Mouse (Mus musculus) spleen, adult 2 months (tissue): Measurements from ENCODE around the gene Prpf38b. TPM values are rescaled to one million over a fixed set of nuclear protein-coding genes. Genes with fewer than 3 reads are reported as not detected.
"Not testable (repeated sequence)": the region's sequence is repeated elsewhere in the genome, so short reads cannot be mapped to it uniquely, and the experiment has no call there.

ENCODE experiments used
- DNase-seq, 2 experiments: peaks; one replicate each; pipeline versions ENCODE4 v3.0.0 to v3.0.0-alpha.2; 2012 to 2021; ENCODE audit warnings: low spot score in 2 of 2, low read depth in 1 of 2
- H3K27ac ChIP-seq: fragments of 200-500 bp; 2 replicates; pipeline ENCODE4 v1.5.1; 2012; ENCODE audit warnings: low read length, inconsistent platforms; ENCODE audit not compliant: insufficient read depth
- H3K27me3 ChIP-seq: fragments of 200-500 bp; 2 replicates; pipeline ENCODE4 v1.6.1; 2012; ENCODE audit warnings: mild to moderate bottlenecking, moderate library complexity, low read length, inconsistent platforms; ENCODE audit not compliant: control insufficient read depth, insufficient read depth
- H3K36me3 ChIP-seq: fragments of 200-500 bp; 2 replicates; pipeline ENCODE4 v1.6.1; 2012; ENCODE audit warnings: mild to moderate bottlenecking, low read length, inconsistent platforms; ENCODE audit not compliant: control insufficient read depth, insufficient read depth
- H3K4me1 ChIP-seq: fragments of 200-500 bp; 2 replicates; pipeline ENCODE4 v1.6.1; 2011; ENCODE audit warnings: inconsistent platforms; ENCODE audit not compliant: control insufficient read depth, insufficient read depth, insufficient read length
- H3K4me3 ChIP-seq: fragments of 200-500 bp; 2 replicates; pipeline ENCODE4 v1.5.1; 2011; ENCODE audit warnings: mild to moderate bottlenecking, inconsistent platforms; ENCODE audit not compliant: insufficient read depth, insufficient read length; ENCODE audit errors: extremely low read depth
- CTCF ChIP-seq: fragments of 200-500 bp; IDR thresholded peaks from 2 replicates; pipeline ENCODE4 v1.5.1; 2011; ENCODE audit warnings: mild to moderate bottlenecking, inconsistent platforms; ENCODE audit not compliant: insufficient read depth, insufficient read length, insufficient replicate concordance; ENCODE audit errors: extremely low read depth
- POLR2A ChIP-seq: fragments of 200-500 bp; IDR thresholded peaks from 2 replicates; pipeline ENCODE4 v1.6.1; 2011; ENCODE audit warnings: low read depth, low read length, inconsistent platforms
- WGBS: fragments of 180-500 bp; shearing (Covaris S2); methylation state at CpG from one replicate; pipeline ENCODE4 v1.1.7; 2018; 5-methylcytosine and 5-hydroxymethylcytosine counted together
- polyA plus RNA-seq: library from polyadenylated mRNA; depleted of rRNA; stranded (reverse); fragments of >200 nt; gene quantifications from 2 replicates; pipeline ENCODE4 v1.2.3, GENCODE M21; 2012

Gene Prpf38b
- polyA plus RNA-seq, 1 experiment = 61.4 TPM

DNA sequence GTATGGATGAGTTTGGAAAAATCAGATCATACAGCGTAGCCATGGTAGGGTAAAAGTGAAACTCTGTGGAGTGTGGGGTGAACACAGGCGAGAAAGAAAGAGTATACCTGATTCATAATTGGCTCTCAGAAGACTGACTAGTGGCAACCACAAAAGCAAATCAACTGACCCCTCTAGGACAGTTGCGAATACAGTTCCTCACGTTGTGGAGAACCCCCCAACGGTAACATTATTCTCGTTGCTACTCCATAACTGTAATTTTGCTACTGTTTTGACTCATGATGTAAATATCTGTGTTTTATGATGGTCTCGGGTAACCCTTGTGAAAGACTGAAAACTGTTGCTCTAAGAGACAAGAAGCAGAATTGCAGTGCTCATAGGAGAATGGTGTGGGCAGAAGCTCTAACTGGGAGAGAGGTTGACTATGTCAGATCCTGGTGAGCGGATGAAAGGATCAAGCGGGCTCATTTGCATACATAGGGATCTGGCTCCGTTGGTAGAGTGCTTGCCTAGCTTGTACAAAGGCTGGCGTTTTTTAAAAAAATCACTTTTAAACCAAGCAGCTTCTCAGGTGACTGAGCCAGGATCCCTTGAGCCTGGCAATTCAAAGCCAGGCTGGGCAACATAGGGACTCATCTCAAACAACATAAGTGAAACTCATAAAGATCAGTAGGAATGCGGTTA lies 24.5 kb downstream of the Prpf38b start:
- no peak for DNase-seq
- Histone ChIP-seq H3K27ac (no peak overlapping the region), H3K27me3 (no peaks in the 10 kb centered on the region), H3K4me1 (peaks cover 27% of the 10 kb centered on the region; the same call in 1 of the 2 replicates), H3K36me3 (no peaks in the 10 kb centered on the region), H3K4me3 (no peak overlapping the region)
- no peak for TF ChIP-seq CTCF
- 77% methylated on average over 12 of the region's 12 CpGs for WGBS

DNA sequence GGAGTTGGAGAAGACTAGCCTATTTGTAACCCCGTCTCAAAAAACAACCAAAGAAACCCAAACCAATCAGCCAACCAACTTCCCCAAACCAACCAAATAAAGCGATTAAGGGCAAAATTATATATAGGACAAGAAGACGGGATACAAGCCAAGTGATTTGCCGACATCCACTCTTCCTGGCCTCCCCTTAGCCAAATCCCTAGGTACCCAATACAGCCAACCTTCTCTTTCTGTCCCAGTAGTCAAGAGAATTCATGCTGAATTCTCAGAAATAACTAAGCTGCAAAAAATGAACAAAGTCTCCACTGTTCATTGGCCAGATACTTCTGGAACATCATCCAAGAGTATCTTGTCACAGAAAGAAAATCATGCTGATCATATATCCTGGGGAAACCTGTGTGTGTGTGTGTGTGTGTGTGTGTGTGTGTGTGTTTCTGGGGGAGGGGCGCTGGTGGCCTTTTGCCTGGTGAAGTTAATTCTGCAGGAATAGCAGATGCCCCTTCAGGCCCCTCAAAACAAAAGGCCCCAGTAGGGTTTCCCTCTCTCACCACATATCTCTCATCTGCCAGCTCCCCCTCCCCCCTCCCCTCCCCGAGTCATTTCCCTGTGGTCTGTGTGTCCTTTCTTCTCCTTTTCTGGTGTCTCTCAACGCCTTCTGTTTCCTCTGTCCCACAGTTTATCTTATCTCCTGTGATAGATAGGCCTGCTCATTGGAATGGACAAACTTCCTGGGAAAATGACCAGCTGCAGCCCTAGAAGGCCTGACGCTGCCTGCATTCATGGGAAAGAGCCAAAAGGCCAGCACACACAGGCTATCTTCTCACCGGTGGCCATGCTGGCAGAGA lies 25.6 kb downstream of the Prpf38b start:
- peaks cover 32% of the 10 kb centered on the region; the same call in 1 of the 2 replicates for H3K4me1 ChIP-seq
- 30% methylated on average over 9 of the region's 9 CpGs for WGBS

GRCm38 (mm10) chr3:108884706-108885289 lies 26.7 kb downstream of the Prpf38b start:
- Histone ChIP-seq H3K4me3 (no peak overlapping the region), H3K36me3 (no peaks in the 10 kb centered on the region), H3K27me3 (no peaks in the 10 kb centered on the region), H3K27ac (no peak overlapping the region), H3K4me1 (peaks cover 39% of the 10 kb centered on the region; the same call in 1 of the 2 replicates)
- DNase-seq = no peak
- WGBS = 33% methylated on average over 8 of the region's 8 CpGs
- TF ChIP-seq CTCF (no peak), POLR2A (no peak)

More for the DNA sequence above, 25.6 kb downstream of the Prpf38b start:
- H3K27ac ChIP-seq = no peak overlapping the region
- no peak overlapping the region for H3K4me3 ChIP-seq
- no peaks in the 10 kb centered on the region for H3K27me3 ChIP-seq
- DNase-seq = no peak
- TF ChIP-seq POLR2A (no peak), CTCF (no peak)
- no peaks in the 10 kb centered on the region for H3K36me3 ChIP-seq

DNA sequence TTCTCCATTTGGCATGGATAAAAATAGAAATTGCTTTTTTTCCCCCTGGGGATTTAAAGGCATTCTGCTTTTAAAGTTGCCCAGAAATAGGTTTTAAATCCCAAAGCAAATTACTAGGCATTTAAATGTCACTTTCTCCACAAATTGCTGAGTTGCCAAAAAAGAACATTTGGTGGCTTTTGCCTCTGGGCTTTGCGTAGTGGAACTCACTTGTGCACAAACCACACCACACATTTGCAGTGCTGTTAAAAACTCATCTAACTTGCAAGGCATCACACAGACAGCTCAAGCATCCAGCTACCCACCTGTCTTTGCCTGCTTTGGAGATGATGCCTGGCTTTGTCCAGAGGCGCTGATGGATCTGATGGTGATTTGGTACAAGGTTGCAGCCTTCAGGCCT lies 28.5 kb downstream of the Prpf38b start:
- H3K27ac ChIP-seq = 0 out of 2 replicates have a peak overlapping the region, but pooled peaks have one; percentile 4
- 89% methylated on average over 2 of the region's 2 CpGs for WGBS

GRCm38 (mm10) chr3:108881873-108882272 lies 29.7 kb downstream of the Prpf38b start:
- not testable (repeated sequence) for H3K36me3 ChIP-seq, H3K4me3 ChIP-seq, DNase-seq, H3K27me3 ChIP-seq, H3K27ac ChIP-seq
- WGBS = 51% methylated on average over 4 of the region's 4 CpGs
- H3K4me1 ChIP-seq = peaks cover 44% of the 10 kb centered on the region; the same call in 1 of the 2 replicates

More for the DNA sequence above, 28.5 kb downstream of the Prpf38b start:
- TF ChIP-seq POLR2A (no peak), CTCF (no peak)
- Histone ChIP-seq H3K4me3 (no peak overlapping the region), H3K27me3 (no peaks in the 10 kb centered on the region), H3K4me1 (peaks cover 44% of the 10 kb centered on the region; the same call in 1 of the 2 replicates), H3K36me3 (no peaks in the 10 kb centered on the region)
- DNase-seq = no peak

DNA sequence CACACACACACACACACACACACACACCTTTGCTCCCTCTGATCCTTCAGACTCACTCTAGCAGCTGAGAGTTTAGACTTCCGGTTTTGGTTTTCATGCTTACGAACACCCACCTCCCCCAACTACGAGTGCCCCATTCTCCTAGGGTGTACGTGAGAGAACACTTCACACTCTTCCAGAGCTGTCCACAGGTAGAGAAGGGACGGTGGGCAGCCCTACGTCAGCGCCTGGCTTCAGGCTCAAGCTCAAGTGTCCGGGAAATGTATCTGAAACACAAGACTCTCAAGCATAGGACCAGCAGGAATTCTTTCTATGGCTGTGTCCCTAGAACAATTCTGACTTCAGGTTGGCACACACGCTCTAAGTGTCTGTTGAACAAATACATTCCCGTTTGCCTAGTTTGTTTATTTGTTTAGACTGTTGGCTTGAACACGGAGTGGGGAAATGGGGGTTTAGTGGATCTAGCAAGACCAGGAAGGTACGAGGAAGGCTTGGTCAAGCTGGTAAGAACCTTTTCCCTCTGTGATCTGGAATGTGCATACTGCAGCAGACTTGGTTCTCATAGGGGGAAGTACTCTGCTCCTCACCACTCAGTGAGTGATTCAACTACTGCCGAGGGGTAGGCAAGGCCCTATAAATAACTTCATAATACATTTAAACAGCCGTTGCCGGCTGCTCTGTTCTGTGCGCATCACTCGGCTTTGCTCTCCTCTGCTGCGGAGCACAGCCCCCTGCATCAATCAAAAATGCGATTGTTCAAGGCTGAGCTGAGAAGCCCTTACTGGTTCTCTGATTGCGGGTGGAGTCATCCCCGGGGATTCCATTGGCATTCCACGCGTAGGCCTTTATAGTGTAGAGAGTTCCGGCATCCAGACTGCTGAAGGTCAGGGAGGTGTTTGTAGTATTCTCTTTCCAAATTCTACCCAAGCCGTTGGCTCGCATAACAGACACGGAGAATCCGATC lies 30.7 kb downstream of the Prpf38b start:
- DNase-seq = peak; percentile 24 to 53
- Histone ChIP-seq H3K27me3 (no peaks in the 10 kb centered on the region), H3K27ac (peak overlapping the region; percentile 76), H3K36me3 (no peaks in the 10 kb centered on the region), H3K4me3 (no peak overlapping the region; the same call in 1 of the 2 replicates), H3K4me1 (peaks cover 38% of the 10 kb centered on the region; the same call in 1 of the 2 replicates)
- WGBS = 48% methylated on average over 28 of the region's 28 CpGs
- TF ChIP-seq CTCF = no peak
